In genomic region chr7:81339783-81340182, GRCm38 (mm10) we compare ENCODE assay signal across 8 mouse cellular contexts. TPM values are rescaled to one million over a fixed set of nuclear protein-coding genes. Genes with fewer than 3 reads are reported as not detected.
DNase-seq lines count a peak whose midpoint lies in the region; ATAC-seq and TF ChIP-seq lines count a peak whose summit lies in the region.

No protein-coding gene starts in this region.

- WGBS in lung, adult 2 months = 73% methylated on average over 4 of the region's 4 CpGs
- 56% methylated on average over 4 of the region's 4 CpGs for WGBS in intestine, postnatal 0 days

- H3K36me3 ChIP-seq in intestine, postnatal 0 days (ENCODE audit: control insufficient read depth, insufficient read depth) = peaks cover 46% of the 10 kb centered on the region; the same call in 1 of the 2 replicates

- TF ChIP-seq POLR2A in lung, adult 2 months (IDR thresholded peaks at IDR 0.05; ENCODE audit: borderline replicate concordance, extremely low read depth, low read depth, low read length) = no peak

- H3K27me3 ChIP-seq in intestine, postnatal 0 days (replicated peaks; ENCODE audit: control insufficient read depth, insufficient read depth, low read length) = no peaks in the 10 kb centered on the region

- H3K4me3 ChIP-seq in lung, adult 2 months (replicated peaks; ENCODE audit: extremely low read depth, low read depth, low read length) = no peak overlapping the region
- H3K4me3 ChIP-seq in intestine, postnatal 0 days (ENCODE audit: low read depth, low read length) = no peak overlapping the region

- no peak overlapping the region for H3K27ac ChIP-seq in intestine, postnatal 0 days (ENCODE audit: low read depth, low read length)

- peak; percentile 61 for ATAC-seq in intestine, postnatal 0 days

- TF ChIP-seq CTCF in lung, adult 2 months (IDR thresholded peaks at IDR 0.05; ENCODE audit: insufficient read depth, low read length) = peak; percentile 83
- peak; percentile 83 for TF ChIP-seq CTCF in intestine, postnatal 0 days (IDR thresholded peaks at IDR 0.05; ENCODE audit: low read depth)

- DNase-seq in cerebellum, postnatal 14 days = peak; percentile 65 to 83
- DNase-seq in cerebellum, adult 9-10 months = no peak
- no peak for DNase-seq in lung, adult 2 months
- DNase-seq in lung, postnatal 25 days (ENCODE audit: low spot score) = no peak
- DNase-seq in adrenal gland, postnatal 36 days = peak; percentile 46 to 59
- peak; percentile 72 for DNase-seq in mesoderm, embryonic 11.5 days (ENCODE audit: low read depth, low spot score)
- peak; percentile 69 for DNase-seq in thymus, postnatal 14 days

- H3K4me2 ChIP-seq in intestine, postnatal 0 days (replicated peaks; ENCODE audit: low read depth) = no peak overlapping the region

- no peaks in the 10 kb centered on the region for H3K9me3 ChIP-seq in intestine, postnatal 0 days (ENCODE audit: control insufficient read depth)

- H3K4me1 ChIP-seq in lung, adult 2 months (ENCODE audit: control insufficient read depth, insufficient read depth, low read length) = peaks cover 10% of the 10 kb centered on the region
- H3K4me1 ChIP-seq in intestine, postnatal 0 days (replicated peaks; ENCODE audit: control insufficient read depth, insufficient read depth, low read length) = 0 out of 2 replicates have a peak, but pooled peaks cover 4% of the 10 kb centered on the region

- H3K9ac ChIP-seq in intestine, postnatal 0 days (ENCODE audit: low read depth, low read length) = no peak overlapping the region

RNA-seq across cellular contexts. Expression of gene Rps17, which starts 5.3 kb away (rescaled TPM):
- 669 and 673 TPM in 2 replicates for polyA plus RNA-seq in lung, adult 2 months (2012; rRNA removed)
- 1,000 to 10,000 TPM; 1,209 to 1,218 TPM for total RNA-seq in adrenal gland, postnatal 36 days (2021)
- polyA plus RNA-seq in intestine, postnatal 0 days (2015; fragmentation: Nextera tagmentation; extraction: Ambion mirVana) = 703 and 732 TPM in 2 replicates

Comparison
In these comparisons a context has a peak if more than half of its experiments do, and no peak if none do; other contexts are left out.
1. DNase-seq: peak in cerebellum, postnatal 14 days (2 of 2), adrenal gland, postnatal 36 days (2 of 2), mesoderm, embryonic 11.5 days (single experiment) and thymus, postnatal 14 days (single experiment); none in cerebellum, adult 9-10 months (single experiment), lung, adult 2 months (single experiment) and lung, postnatal 25 days (single experiment).